Mouse (Mus musculus): Measurements from ENCODE around the gene P3h3.

GRCm38 (mm10) chr6:124904161-124904981 lies 46.8 kb upstream of the P3h3 start:
- TF ChIP-seq TAL1 (IDR thresholded peaks at IDR 0.05; ENCODE audit: low read length) (no peak), GATA1 (IDR thresholded peaks at IDR 0.05; ENCODE audit: low read length) (no peak)
